Mouse (Mus musculus) liver, embryonic 15.5 days (tissue): ENCODE results near the gene 1700029J07Rik. TPM values are rescaled to one million over a fixed set of nuclear protein-coding genes. Genes with fewer than 3 reads are reported as not detected.

ENCODE experiments used
- polyA plus RNA-seq: library from polyadenylated mRNA; unstranded; fragments of >200 nt; fragmentation: Nextera tagmentation; extraction: Ambion mirVana; gene quantifications from 2 replicates; pipeline ENCODE4 v1.2.1, GENCODE M21; 2015

1700029J07Rik gene
- polyA plus RNA-seq, 1 experiment from 2014 or later, result 0.37 TPM

Other genes starting within 250 kb of the 1700029J07Rik start
- gene Pdlim3, start 89.8 kb downstream of the 1700029J07Rik start, polyA plus RNA-seq, result 3.6 and 4.4 TPM in 2 replicates
- gene Ccdc110, start 40.6 kb downstream of the 1700029J07Rik start, polyA plus RNA-seq, result not detected in 2 replicates
- 27.9 and 34.2 TPM in 2 replicates for gene Ufsp2, start 276 bp upstream of the 1700029J07Rik start, polyA plus RNA-seq
- 0.08 and 0.10 TPM in 2 replicates for gene Lrp2bp, start 24.1 kb upstream of the 1700029J07Rik start, polyA plus RNA-seq
- gene Ankrd37, start 30.5 kb upstream of the 1700029J07Rik start, polyA plus RNA-seq, result 4.9 and 5.7 TPM in 2 replicates
- gene Cfap97, start 176.5 kb upstream of the 1700029J07Rik start, polyA plus RNA-seq, result 5.8 and 6.9 TPM in 2 replicates
- gene Snx25, start 176.9 kb upstream of the 1700029J07Rik start, polyA plus RNA-seq, result 3.1 and 3.6 TPM in 2 replicates
- 80.7 and 87.4 TPM in 2 replicates for gene Slc25a4, start 236.0 kb upstream of the 1700029J07Rik start, polyA plus RNA-seq